ENCODE assay signal across 11 mouse cellular contexts in genomic region chrX:36600066-36600465, GRCm38 (mm10). TPM values are rescaled to one million over a fixed set of nuclear protein-coding genes. Genes with fewer than 3 reads are reported as not detected.
DNase-seq lines count a peak whose midpoint lies in the region; ATAC-seq and TF ChIP-seq lines count a peak whose summit lies in the region.
"Had no signal": no experiment of that assay in that cellular context is flagged by ENCODE, and none has a peak within 500 bp of the region (broad histone marks: within the 10 kb centered on the region; RNA-seq: fewer than 3 reads in every experiment).

No protein-coding gene starts in this region.

- DNase-seq in intestine, embryonic 14.5 days (ENCODE audit: low spot score), result no peak
- peak; percentile 12 to 18 for DNase-seq in adrenal gland, postnatal 36 days
- peak; percentile 8 for DNase-seq in forelimb bud, embryonic 11.5 days (ENCODE audit: low read depth, low spot score)
- no peak for DNase-seq in spleen, postnatal 10 days (ENCODE audit: low spot score in 2 of 2)
- no peak for DNase-seq in cerebellum, postnatal 4 days (ENCODE audit: low spot score in 2 of 2)
- DNase-seq in urinary bladder, adult 2 months (ENCODE audit: low spot score), result no peak
- DNase-seq: liver, embryonic 13.5 days had no signal

- no peaks in the 10 kb centered on the region for H3K9me3 ChIP-seq in intestine, embryonic 14.5 days (ENCODE audit: control insufficient read depth, low read length)
- H3K9me3 ChIP-seq in intestine, postnatal 0 days (ENCODE audit: control insufficient read depth), result no peaks in the 10 kb centered on the region
- H3K9me3 ChIP-seq in midbrain, embryonic 15.5 days, result no peaks in the 10 kb centered on the region
- H3K9me3 ChIP-seq: liver, embryonic 13.5 days; stomach, embryonic 15.5 days had no signal

- no peak for TF ChIP-seq CTCF in intestine, postnatal 0 days (IDR thresholded peaks at IDR 0.05; ENCODE audit: low read depth)

- WGBS in intestine, embryonic 14.5 days, result 77% methylated on average over 8 of the region's 8 CpGs
- WGBS in intestine, postnatal 0 days, result 59% methylated on average over 8 of the region's 8 CpGs
- 62% methylated on average over 8 of the region's 8 CpGs for WGBS in midbrain, embryonic 15.5 days

- H3K36me3 ChIP-seq in intestine, embryonic 14.5 days (ENCODE audit: control insufficient read depth, insufficient read depth, low read length), result peaks cover 19% of the 10 kb centered on the region
- H3K36me3 ChIP-seq in intestine, postnatal 0 days (ENCODE audit: control insufficient read depth, insufficient read depth), result no peaks in the 10 kb centered on the region
- H3K36me3 ChIP-seq in midbrain, embryonic 15.5 days (replicated peaks), result no peaks in the 10 kb centered on the region
- H3K36me3 ChIP-seq: liver, embryonic 13.5 days; stomach, embryonic 15.5 days had no signal

- no peaks in the 10 kb centered on the region for H3K4me1 ChIP-seq in intestine, embryonic 14.5 days (replicated peaks; ENCODE audit: control insufficient read depth, insufficient read depth, low read length)
- no peaks in the 10 kb centered on the region for H3K4me1 ChIP-seq in intestine, postnatal 0 days (replicated peaks; ENCODE audit: control insufficient read depth, insufficient read depth, low read length)
- peaks cover 14% of the 10 kb centered on the region for H3K4me1 ChIP-seq in midbrain, embryonic 15.5 days
- H3K4me1 ChIP-seq: stomach, embryonic 15.5 days had no signal

- no peaks in the 10 kb centered on the region for H3K27me3 ChIP-seq in intestine, embryonic 14.5 days (replicated peaks; ENCODE audit: control insufficient read depth, insufficient read depth, low read length)
- no peaks in the 10 kb centered on the region for H3K27me3 ChIP-seq in intestine, postnatal 0 days (replicated peaks; ENCODE audit: control insufficient read depth, insufficient read depth, low read length)
- no peaks in the 10 kb centered on the region for H3K27me3 ChIP-seq in midbrain, embryonic 15.5 days (replicated peaks)
- H3K27me3 ChIP-seq: liver, embryonic 13.5 days; stomach, embryonic 15.5 days had no signal

- H3K9ac ChIP-seq in intestine, embryonic 14.5 days (ENCODE audit: low read length), result no peak overlapping the region
- no peak overlapping the region for H3K9ac ChIP-seq in intestine, postnatal 0 days (ENCODE audit: low read depth, low read length)
- H3K9ac ChIP-seq in midbrain, embryonic 15.5 days, result no peak overlapping the region
- H3K9ac ChIP-seq: stomach, embryonic 15.5 days had no signal

- no peak overlapping the region for H3K27ac ChIP-seq in intestine, embryonic 14.5 days (ENCODE audit: low read depth)
- no peak overlapping the region for H3K27ac ChIP-seq in intestine, postnatal 0 days (ENCODE audit: low read depth, low read length)
- no peak overlapping the region for H3K27ac ChIP-seq in midbrain, embryonic 15.5 days
- H3K27ac ChIP-seq: liver, embryonic 13.5 days; stomach, embryonic 15.5 days had no signal

- H3K4me3 ChIP-seq in intestine, embryonic 14.5 days (ENCODE audit: low read depth, low read length), result no peak overlapping the region
- H3K4me3 ChIP-seq in intestine, postnatal 0 days (ENCODE audit: low read depth, low read length), result no peak overlapping the region
- H3K4me3 ChIP-seq in midbrain, embryonic 15.5 days, result peak overlapping the region; percentile 66

- peak overlapping the region; percentile 55; the same call in 1 of the 2 replicates for H3K4me2 ChIP-seq in intestine, embryonic 14.5 days (ENCODE audit: low read length)
- no peak overlapping the region for H3K4me2 ChIP-seq in intestine, postnatal 0 days (replicated peaks; ENCODE audit: low read depth)
- H3K4me2 ChIP-seq in midbrain, embryonic 15.5 days, result peak overlapping the region; percentile 54

- ATAC-seq in intestine, embryonic 14.5 days (replicated peaks; ENCODE audit: low FRiP score, low TSS enrichment, low read depth), result no peak
- ATAC-seq in intestine, postnatal 0 days, result no peak
- no peak for ATAC-seq in midbrain, embryonic 15.5 days (replicated peaks)
- ATAC-seq: Patski had no signal

RNA-seq across cellular contexts. Expression of gene Pgrmc1, which starts 2.1 kb away (rescaled TPM):
- polyA plus RNA-seq in intestine, embryonic 14.5 days (2014; fragmentation: Nextera tagmentation; extraction: Ambion mirVana), result 205 and 214 TPM in 2 replicates
- 230 and 233 TPM in 2 replicates for polyA plus RNA-seq in intestine, postnatal 0 days (2015; fragmentation: Nextera tagmentation; extraction: Ambion mirVana)
- total RNA-seq in adrenal gland, postnatal 36 days (2021), result 100 to 1,000 TPM; 444 to 539 TPM
- polyA plus RNA-seq in midbrain, embryonic 15.5 days (2015; fragmentation: Nextera tagmentation; extraction: Ambion mirVana), result 682 and 686 TPM in 2 replicates
- 241 and 285 TPM in 2 replicates for polyA plus RNA-seq in urinary bladder, adult 2 months (2012; rRNA removed)

RNA-seq across cellular contexts. Expression of gene Akap17b, which starts 45.1 kb away (rescaled TPM):
- polyA plus RNA-seq in intestine, embryonic 14.5 days (2014; fragmentation: Nextera tagmentation; extraction: Ambion mirVana), result 3.2 and 3.3 TPM in 2 replicates
- polyA plus RNA-seq in intestine, postnatal 0 days (2015; fragmentation: Nextera tagmentation; extraction: Ambion mirVana), result 3.4 and 3.6 TPM in 2 replicates
- total RNA-seq in adrenal gland, postnatal 36 days (2021), result 1 to 10 TPM; 5.1 to 8.2 TPM
- polyA plus RNA-seq in midbrain, embryonic 15.5 days (2015; fragmentation: Nextera tagmentation; extraction: Ambion mirVana), result 6.0 and 6.1 TPM in 2 replicates
- polyA plus RNA-seq in urinary bladder, adult 2 months (2012; rRNA removed), result 4.7 and 5.0 TPM in 2 replicates

Comparison
In these comparisons a context has a peak if more than half of its experiments do, and no peak if none do; other contexts are left out.
1. DNase-seq: peak in adrenal gland, postnatal 36 days (2 of 2) and forelimb bud, embryonic 11.5 days (single experiment); none in intestine, embryonic 14.5 days (single experiment), spleen, postnatal 10 days (0 of 2), cerebellum, postnatal 4 days (0 of 2) and urinary bladder, adult 2 months (single experiment).